Mouse (Mus musculus): ENCODE data around the gene Casq1. TPM values are rescaled to one million over a fixed set of nuclear protein-coding genes. Genes with fewer than 3 reads are reported as not detected.

Gene Casq1
- polyA plus RNA-seq, 1 experiment from 2014 or later = 10.0 TPM

GRCm38 (mm10) chr1:172192217-172192616 is 27.5 kb downstream of the Casq1 start:
- ATAC-seq (ENCODE audit: borderline replicate concordance, extremely low read depth, low FRiP score, low TSS enrichment) = no peak
- H3K4me1 ChIP-seq = no peaks in the 10 kb centered on the region
- H3K4me2 ChIP-seq = no peak overlapping the region
- no peaks in the 10 kb centered on the region for H3K27me3 ChIP-seq
- H3K9ac ChIP-seq = no peak overlapping the region
- H3K27ac ChIP-seq = no peak overlapping the region
- H3K36me3 ChIP-seq = peaks cover 87% of the 10 kb centered on the region
- H3K4me3 ChIP-seq = no peak overlapping the region
- 87% methylated on average over 3 of the region's 3 CpGs for whole genome bisulfite sequencing
- no peaks in the 10 kb centered on the region for H3K9me3 ChIP-seq

- H3K9ac ChIP-seq = no peak overlapping the region
- 90% methylated on average over 2 of the region's 2 CpGs for WGBS
- H3K4me1 ChIP-seq = no peaks in the 10 kb centered on the region
- no peak for ATAC-seq (ENCODE audit: borderline replicate concordance, extremely low read depth, low FRiP score, low TSS enrichment)
- H3K9me3 ChIP-seq = no peaks in the 10 kb centered on the region
- no peak overlapping the region for H3K4me3 ChIP-seq
- no peak overlapping the region for H3K4me2 ChIP-seq
- no peaks in the 10 kb centered on the region for H3K27me3 ChIP-seq
- H3K27ac ChIP-seq = no peak overlapping the region
- peaks cover 87% of the 10 kb centered on the region for H3K36me3 ChIP-seq
Measured at GRCm38 (mm10) chr1:172191578-172191977, 28.1 kb downstream of the Casq1 start.

GRCm38 (mm10) chr1:172188891-172189290 is 30.8 kb downstream of the Casq1 start:
- Histone ChIP-seq H3K27ac (no peak overlapping the region), H3K4me1 (no peaks in the 10 kb centered on the region), H3K4me2 (no peak overlapping the region), H3K36me3 (peaks cover 72% of the 10 kb centered on the region), H3K4me3 (no peak overlapping the region), H3K27me3 (no peaks in the 10 kb centered on the region), H3K9ac (no peak overlapping the region), H3K9me3 (no peaks in the 10 kb centered on the region)
- no peak for ATAC-seq (ENCODE audit: borderline replicate concordance, extremely low read depth, low FRiP score, low TSS enrichment)
- WGBS = 66% methylated on average over 4 of the region's 4 CpGs

GRCm38 (mm10) chr1:172186401-172187289 is 33.0 kb downstream of the Casq1 start:
- H3K4me1 ChIP-seq = no peaks in the 10 kb centered on the region
- H3K4me3 ChIP-seq = no peak overlapping the region
- peak; percentile 57; the same call in 1 of the 2 replicates for ATAC-seq (ENCODE audit: borderline replicate concordance, extremely low read depth, low FRiP score, low TSS enrichment)
- no peaks in the 10 kb centered on the region for H3K9me3 ChIP-seq
- no peak overlapping the region for H3K4me2 ChIP-seq
- 93% methylated on average over 10 of the region's 10 CpGs for WGBS
- H3K27me3 ChIP-seq = no peaks in the 10 kb centered on the region
- peaks cover 67% of the 10 kb centered on the region for H3K36me3 ChIP-seq
- H3K9ac ChIP-seq = no peak overlapping the region
- H3K27ac ChIP-seq = no peak overlapping the region

GRCm38 (mm10) chr1:172183915-172184314 is 35.8 kb downstream of the Casq1 start:
- no peaks in the 10 kb centered on the region for H3K27me3 ChIP-seq
- no peak overlapping the region for H3K4me3 ChIP-seq
- ATAC-seq (ENCODE audit: borderline replicate concordance, extremely low read depth, low FRiP score, low TSS enrichment) = no peak
- H3K27ac ChIP-seq = no peak overlapping the region
- H3K9me3 ChIP-seq = no peaks in the 10 kb centered on the region
- peaks cover 56% of the 10 kb centered on the region for H3K36me3 ChIP-seq
- no peak overlapping the region for H3K9ac ChIP-seq
- no peaks in the 10 kb centered on the region for H3K4me1 ChIP-seq
- no peak overlapping the region for H3K4me2 ChIP-seq

GRCm38 (mm10) chr1:172183056-172183455 is 36.6 kb downstream of the Casq1 start:
- H3K27ac ChIP-seq = no peak overlapping the region
- no peak overlapping the region for H3K9ac ChIP-seq
- peaks cover 51% of the 10 kb centered on the region for H3K36me3 ChIP-seq
- H3K4me2 ChIP-seq = no peak overlapping the region
- WGBS = 96% methylated on average over 6 of the region's 6 CpGs
- no peaks in the 10 kb centered on the region for H3K27me3 ChIP-seq
- no peak overlapping the region for H3K4me3 ChIP-seq
- no peaks in the 10 kb centered on the region for H3K4me1 ChIP-seq
- no peaks in the 10 kb centered on the region for H3K9me3 ChIP-seq
- ATAC-seq (ENCODE audit: borderline replicate concordance, extremely low read depth, low FRiP score, low TSS enrichment) = no peak

- no peaks in the 10 kb centered on the region for H3K4me1 ChIP-seq
- no peak overlapping the region for H3K4me3 ChIP-seq
- no peak overlapping the region for H3K27ac ChIP-seq
- no peak for ATAC-seq (ENCODE audit: borderline replicate concordance, extremely low read depth, low FRiP score, low TSS enrichment)
- 92% methylated on average over 3 of the region's 3 CpGs for WGBS
- H3K9me3 ChIP-seq = no peaks in the 10 kb centered on the region
- H3K4me2 ChIP-seq = no peak overlapping the region
- H3K9ac ChIP-seq = no peak overlapping the region
- peaks cover 47% of the 10 kb centered on the region for H3K36me3 ChIP-seq
- H3K27me3 ChIP-seq = no peaks in the 10 kb centered on the region
Measured at GRCm38 (mm10) chr1:172181777-172182176, 37.9 kb downstream of the Casq1 start.

- WGBS = 54% methylated on average over 4 of the region's 4 CpGs
- no peaks in the 10 kb centered on the region for H3K4me1 ChIP-seq
- no peak overlapping the region for H3K9ac ChIP-seq
- ATAC-seq (ENCODE audit: borderline replicate concordance, extremely low read depth, low FRiP score, low TSS enrichment) = no peak
- H3K4me2 ChIP-seq = no peak overlapping the region
- no peak overlapping the region for H3K27ac ChIP-seq
- no peak overlapping the region for H3K4me3 ChIP-seq
- H3K27me3 ChIP-seq = no peaks in the 10 kb centered on the region
- H3K36me3 ChIP-seq = peaks cover 44% of the 10 kb centered on the region
- no peaks in the 10 kb centered on the region for H3K9me3 ChIP-seq
Measured at GRCm38 (mm10) chr1:172180881-172181280, 38.8 kb downstream of the Casq1 start.

GRCm38 (mm10) chr1:172179102-172179501 is 40.6 kb downstream of the Casq1 start:
- H3K9me3 ChIP-seq = no peaks in the 10 kb centered on the region
- no peak; the same call in 1 of the 2 replicates for ATAC-seq (ENCODE audit: borderline replicate concordance, extremely low read depth, low FRiP score, low TSS enrichment)
- no peak overlapping the region for H3K4me3 ChIP-seq
- no peaks in the 10 kb centered on the region for H3K27me3 ChIP-seq
- peaks cover 56% of the 10 kb centered on the region for H3K36me3 ChIP-seq
- 58% methylated on average over 7 of the region's 7 CpGs for WGBS
- H3K9ac ChIP-seq = no peak overlapping the region
- no peaks in the 10 kb centered on the region for H3K4me1 ChIP-seq
- 0 out of 2 replicates have a peak overlapping the region, but pooled peaks have one; percentile 29 for H3K27ac ChIP-seq
- H3K4me2 ChIP-seq = no peak overlapping the region

- Histone ChIP-seq H3K27me3 (no peaks in the 10 kb centered on the region), H3K4me3 (no peak overlapping the region), H3K9ac (no peak overlapping the region), H3K9me3 (no peaks in the 10 kb centered on the region), H3K4me2 (no peak overlapping the region), H3K36me3 (peaks cover 66% of the 10 kb centered on the region), H3K4me1 (no peaks in the 10 kb centered on the region), H3K27ac (no peak overlapping the region)
- ATAC-seq (ENCODE audit: borderline replicate concordance, extremely low read depth, low FRiP score, low TSS enrichment) = no peak
- WGBS = 83% methylated on average over 7 of the region's 7 CpGs
Measured at GRCm38 (mm10) chr1:172177791-172178190, 41.9 kb downstream of the Casq1 start.

- Histone ChIP-seq H3K9me3 (no peaks in the 10 kb centered on the region), H3K9ac (no peak overlapping the region), H3K36me3 (peaks cover 86% of the 10 kb centered on the region), H3K27ac (no peak overlapping the region), H3K4me3 (no peak overlapping the region), H3K27me3 (no peaks in the 10 kb centered on the region), H3K4me2 (no peak overlapping the region), H3K4me1 (no peaks in the 10 kb centered on the region)
- no peak for ATAC-seq (ENCODE audit: borderline replicate concordance, extremely low read depth, low FRiP score, low TSS enrichment)
- 77% methylated on average over 5 of the region's 5 CpGs for WGBS
Measured at GRCm38 (mm10) chr1:172173181-172173580, 46.5 kb downstream of the Casq1 start.

GRCm38 (mm10) chr1:172172381-172172780 is 47.3 kb downstream of the Casq1 start:
- Histone ChIP-seq H3K27ac (no peak overlapping the region), H3K9ac (no peak overlapping the region), H3K4me1 (no peaks in the 10 kb centered on the region), H3K4me2 (no peak overlapping the region), H3K27me3 (no peaks in the 10 kb centered on the region), H3K36me3 (peaks cover 86% of the 10 kb centered on the region), H3K4me3 (no peak overlapping the region), H3K9me3 (no peaks in the 10 kb centered on the region)
- ATAC-seq (ENCODE audit: borderline replicate concordance, extremely low read depth, low FRiP score, low TSS enrichment) = no peak
- 93% methylated on average over 21 of the region's 21 CpGs for WGBS
